Mouse (Mus musculus) liver, embryonic 11.5 days (tissue): ENCODE measurements around the gene Tma16. TPM values are rescaled to one million over a fixed set of nuclear protein-coding genes. Genes with fewer than 3 reads are reported as not detected.

ENCODE experiments used
- ATAC-seq: fragments of 200-750 bp; cut with Nextera tagmentation; replicated peaks from 2 replicates; pipeline ENCODE4 v1.8.0; 2017; ENCODE audit warnings: moderate number of reproducible peaks, mild to moderate bottlenecking, moderate TSS enrichment, moderate library complexity; ENCODE audit not compliant: low FRiP score
- DNase-seq: peaks from one replicate; pipeline ENCODE4 v3.0.0-alpha.2; 2017; ENCODE audit warnings: low spot score
- H3K27ac ChIP-seq: fragments of 300-500 bp; sonication (generic); 2 replicates; pipeline ENCODE4 v1.5.1; 2014; ENCODE audit warnings: mild to moderate bottlenecking, low read depth, low read length, control low read depth
- H3K27me3 ChIP-seq: fragments of 300-500 bp; sonication (generic); replicated peaks from 2 replicates; pipeline ENCODE4 v1.6.1; 2014; ENCODE audit warnings: low read length, mixed read lengths; ENCODE audit not compliant: control insufficient read depth, insufficient read depth
- H3K36me3 ChIP-seq: fragments of 300-500 bp; sonication (generic); 2 replicates; pipeline ENCODE4 v1.6.1; 2014; ENCODE audit warnings: mild to moderate bottlenecking, low read length, moderate library complexity, mixed read lengths; ENCODE audit not compliant: control insufficient read depth, insufficient read depth
- H3K4me1 ChIP-seq: fragments of 300-500 bp; sonication (generic); replicated peaks from 2 replicates; pipeline ENCODE4 v1.6.1; 2014; ENCODE audit warnings: low read length, mixed read lengths; ENCODE audit not compliant: control insufficient read depth, insufficient read depth
- H3K4me2 ChIP-seq: fragments of 300-500 bp; sonication (generic); 2 replicates; pipeline ENCODE4 v1.6.1; 2014; ENCODE audit warnings: mild to moderate bottlenecking, control low read depth, moderate library complexity
- H3K4me3 ChIP-seq: fragments of 300-500 bp; sonication (generic); 2 replicates; pipeline ENCODE4 v1.5.1; 2014; ENCODE audit warnings: low read depth, low read length, control low read depth
- H3K9ac ChIP-seq: fragments of 300-500 bp; sonication (generic); 2 replicates; pipeline ENCODE4 v1.6.1; 2014; ENCODE audit warnings: low read depth, low read length, control low read depth
- H3K9me3 ChIP-seq: fragments of 300-500 bp; sonication (generic); 2 replicates; pipeline ENCODE4 v1.6.1; 2016; ENCODE audit warnings: low read length, inconsistent platforms, mixed read lengths; ENCODE audit not compliant: control insufficient read depth
- WGBS: fragments of 180-500 bp; shearing (Covaris S2); extraction: QIAGEN DNeasy Blood & Tissue Kit; methylation state at CpG from one replicate; pipeline ENCODE4 v1.1.7; 2014; 5-methylcytosine and 5-hydroxymethylcytosine counted together
- polyA plus RNA-seq: library from polyadenylated mRNA; unstranded; fragments of >200 nt; fragmentation: Nextera tagmentation; extraction: Ambion mirVana; gene quantifications from 2 replicates; pipeline ENCODE4 v1.2.1, GENCODE M21; 2014

The Tma16 gene
- polyA plus RNA-seq, 1 experiment from 2014 or later = 20.9 TPM

- no peaks in the 10 kb centered on the region for H3K27me3 ChIP-seq
- no peak overlapping the region for H3K4me2 ChIP-seq
- no peak overlapping the region for H3K27ac ChIP-seq
- 80% methylated on average over 4 of the region's 4 CpGs for WGBS
- H3K36me3 ChIP-seq = no peaks in the 10 kb centered on the region
- H3K9me3 ChIP-seq = no peaks in the 10 kb centered on the region
- ATAC-seq (no peak), DNase-seq (no peak)
- H3K4me3 ChIP-seq = no peak overlapping the region
- no peaks in the 10 kb centered on the region for H3K4me1 ChIP-seq
- H3K9ac ChIP-seq = no peak overlapping the region
Measured at GRCm38 (mm10) chr8:66438468-66438867, 47.9 kb downstream of the Tma16 start.

GRCm38 (mm10) chr8:66437929-66438328 lies 48.4 kb downstream of the Tma16 start:
- ATAC-seq (no peak), DNase-seq (no peak)
- no peak overlapping the region for H3K9ac ChIP-seq
- no peak overlapping the region for H3K4me3 ChIP-seq
- 32% methylated on average over 3 of the region's 3 CpGs for WGBS
- H3K4me2 ChIP-seq = no peak overlapping the region
- H3K4me1 ChIP-seq = no peaks in the 10 kb centered on the region
- no peaks in the 10 kb centered on the region for H3K36me3 ChIP-seq
- no peaks in the 10 kb centered on the region for H3K9me3 ChIP-seq
- no peak overlapping the region for H3K27ac ChIP-seq
- no peaks in the 10 kb centered on the region for H3K27me3 ChIP-seq

- H3K27me3 ChIP-seq = no peaks in the 10 kb centered on the region
- WGBS = 78% methylated on average over 1 of the region's 1 CpGs
- no peaks in the 10 kb centered on the region for H3K36me3 ChIP-seq
- no peak overlapping the region for H3K27ac ChIP-seq
- no peak overlapping the region for H3K4me3 ChIP-seq
- H3K4me1 ChIP-seq = no peaks in the 10 kb centered on the region
- no peak overlapping the region for H3K9ac ChIP-seq
- no peak overlapping the region for H3K4me2 ChIP-seq
- no peak for ATAC-seq
- H3K9me3 ChIP-seq = no peaks in the 10 kb centered on the region
- no peak for DNase-seq
Measured at GRCm38 (mm10) chr8:66436804-66437203, 49.5 kb downstream of the Tma16 start.

GRCm38 (mm10) chr8:66433577-66433976 lies 52.8 kb downstream of the Tma16 start:
- DNase-seq = no peak
- H3K4me2 ChIP-seq = no peak overlapping the region
- no peak overlapping the region for H3K27ac ChIP-seq
- no peaks in the 10 kb centered on the region for H3K27me3 ChIP-seq
- no peaks in the 10 kb centered on the region for H3K9me3 ChIP-seq
- H3K36me3 ChIP-seq = no peaks in the 10 kb centered on the region
- no peak overlapping the region for H3K9ac ChIP-seq
- no peak overlapping the region for H3K4me3 ChIP-seq
- no peaks in the 10 kb centered on the region for H3K4me1 ChIP-seq
- no peak for ATAC-seq

GRCm38 (mm10) chr8:66430639-66431038 lies 55.7 kb downstream of the Tma16 start:
- ATAC-seq = no peak

More at GRCm38 (mm10) chr8:66430639-66431038, 55.7 kb downstream of the Tma16 start:
- Histone ChIP-seq H3K27ac (no peak overlapping the region), H3K36me3 (no peaks in the 10 kb centered on the region), H3K9me3 (no peaks in the 10 kb centered on the region), H3K4me2 (no peak overlapping the region), H3K4me1 (no peaks in the 10 kb centered on the region), H3K27me3 (no peaks in the 10 kb centered on the region), H3K9ac (no peak overlapping the region), H3K4me3 (no peak overlapping the region)
- DNase-seq = no peak
- 56% methylated on average over 2 of the region's 2 CpGs for WGBS

Other genes starting within 250 kb of the Tma16 start
- gene Tktl2, start 25.2 kb upstream of the Tma16 start, polyA plus RNA-seq = not detected in 2 replicates
- gene Npy5r, start 201.6 kb upstream of the Tma16 start, polyA plus RNA-seq = not detected in 2 replicates
- 0.51 and 0.78 TPM in 2 replicates for gene Npy1r, start 210.7 kb upstream of the Tma16 start, polyA plus RNA-seq